Mouse (Mus musculus): ENCODE data around the gene Gm28557. TPM values are rescaled to one million over a fixed set of nuclear protein-coding genes. Genes with fewer than 3 reads are reported as not detected.

Gm28557 gene
- polyA plus RNA-seq (2017; shearing (Covaris generic)), result 3.1 TPM

DNA sequence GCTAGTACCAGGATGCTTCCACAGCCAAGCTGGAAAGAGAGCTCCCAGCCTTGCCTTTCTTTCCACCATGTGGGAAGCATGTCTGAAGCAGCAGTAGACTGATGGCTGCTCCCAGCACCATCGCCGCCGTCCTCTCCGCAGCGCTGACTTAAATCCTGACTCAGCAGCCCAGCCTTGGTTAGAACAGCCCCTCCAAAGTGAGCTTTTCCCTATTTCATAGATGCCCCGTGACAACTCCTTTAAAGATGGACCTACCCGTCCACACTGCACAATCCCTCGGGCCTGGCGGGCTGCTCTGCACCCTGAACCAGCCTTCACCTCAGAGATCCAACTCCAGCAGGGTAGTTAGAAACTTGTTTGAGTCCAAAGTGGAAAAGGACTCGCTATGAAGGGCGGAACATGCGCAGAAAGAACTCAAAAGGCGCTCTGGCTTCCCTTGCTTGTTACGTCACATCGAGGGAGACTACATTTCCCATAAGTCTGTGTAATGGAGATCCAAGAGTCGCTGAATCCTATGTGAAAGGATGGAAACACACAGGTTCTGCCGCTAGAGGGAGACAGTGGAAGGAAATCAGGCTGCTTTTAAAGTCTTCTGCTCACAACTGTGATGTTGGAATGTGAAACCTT lies at the start of gene Gm28557:
Gene Gm28557, minus strand, starts transcription at position 411 of the 627 bp plus-strand sequence.

DNA sequence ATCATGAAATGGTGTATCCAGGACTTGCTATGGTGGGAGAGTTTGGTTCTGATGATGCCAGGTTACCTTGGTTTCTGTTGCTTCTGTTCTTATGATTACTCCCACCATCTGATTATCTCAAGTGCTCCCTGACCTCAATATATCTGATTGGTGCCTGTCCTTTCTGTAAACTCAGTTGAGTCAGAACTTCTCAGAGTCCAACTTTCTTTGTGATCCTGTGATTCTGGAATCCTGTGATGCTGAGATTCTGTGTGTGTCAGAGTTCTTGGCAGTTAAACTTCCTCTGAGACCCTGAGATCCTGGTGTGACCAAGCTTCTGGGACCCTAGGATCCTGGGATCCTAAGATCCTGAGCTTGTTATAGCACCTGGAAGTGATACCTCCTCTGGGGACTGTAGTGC lies 13.0 kb upstream of the Gm28557 start, which contains the start of gene Zfp759:
Gene Zfp759, plus strand, starts transcription at position 301 of the 400 bp plus-strand sequence.

DNA sequence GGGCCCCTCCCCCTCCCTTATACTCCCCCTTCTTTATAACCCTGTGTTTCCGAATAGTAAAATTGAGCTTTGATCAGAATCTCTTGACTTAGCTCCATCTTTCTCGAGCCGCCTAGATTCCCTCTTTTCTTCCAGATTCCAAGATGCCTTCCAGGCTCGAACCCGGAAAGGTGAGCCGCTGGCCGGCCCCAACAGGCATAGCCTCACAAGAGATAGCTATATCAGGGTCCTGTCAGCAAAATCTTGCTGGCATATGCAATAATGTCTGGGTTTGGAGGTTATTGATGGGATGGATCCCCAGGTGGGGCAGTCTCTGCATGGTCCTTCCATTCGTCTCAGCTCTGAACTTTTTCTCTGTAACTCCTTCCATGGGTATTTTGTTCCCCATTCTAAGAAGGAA lies 7.8 kb upstream of the Gm28557 start, which contains the start of gene Rslcan18:
Gene Rslcan18, minus strand, starts transcription at position 101 of the 400 bp plus-strand sequence.

DNA sequence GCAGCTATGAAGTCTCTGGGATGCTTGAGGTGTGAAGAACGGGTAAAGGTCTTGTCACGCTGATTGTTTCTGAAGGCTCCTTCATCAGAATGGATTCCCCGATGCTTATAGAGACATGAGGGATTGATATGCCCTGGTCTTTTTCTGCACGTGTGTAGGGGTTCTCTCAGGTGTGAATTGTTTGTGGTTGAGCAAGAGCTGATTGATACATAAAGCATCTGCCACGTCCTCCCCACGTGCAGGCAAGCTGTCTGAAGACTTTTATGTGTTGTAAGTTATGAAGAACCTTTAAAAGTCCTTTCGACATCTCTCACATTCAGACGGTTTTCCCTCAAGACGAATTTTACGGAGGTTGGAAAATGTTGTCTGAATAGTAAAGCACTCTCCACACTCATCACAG lies 10.5 kb downstream of the Gm28557 start, which contains the start of gene Zfp708:
Gene Zfp708, minus strand, starts transcription at position 101 of the 400 bp plus-strand sequence.

DNA sequence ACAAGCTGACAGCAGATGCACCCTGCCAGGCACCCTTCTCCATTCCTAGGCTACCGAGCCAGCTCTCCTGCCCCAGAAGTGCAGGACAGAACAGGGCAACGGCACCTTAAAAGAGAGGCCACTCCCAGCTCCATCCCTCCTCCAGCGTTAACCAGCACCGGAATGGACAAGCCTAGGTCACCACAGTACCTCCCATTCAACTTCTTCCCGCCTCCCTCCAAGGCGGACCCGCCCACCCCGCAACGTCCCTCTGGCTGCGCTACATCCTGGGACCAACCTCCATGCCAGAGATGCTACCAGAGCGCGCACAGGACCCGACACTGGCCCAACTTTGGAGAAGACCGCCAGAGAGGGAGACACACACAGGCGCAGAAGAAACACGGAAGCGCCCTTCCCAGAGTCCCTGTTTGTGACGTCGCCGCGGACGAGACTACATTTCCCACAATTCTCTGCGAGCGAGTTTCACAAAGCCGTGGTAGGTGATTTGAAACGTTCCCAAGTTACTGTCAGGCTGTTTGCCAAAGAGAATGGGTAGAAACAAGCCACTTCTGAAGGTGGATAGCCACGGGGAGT lies 47.5 kb downstream of the Gm28557 start, which contains the start of gene Zfp712:
Gene Zfp712, minus strand, starts transcription at position 385 of the 573 bp plus-strand sequence.

Other genes starting within 250 kb of the Gm28557 start
- gene Gm10767, start 203.7 kb downstream of the Gm28557 start, polyA plus RNA-seq (2017; shearing (Covaris generic)), result 1.5 TPM
- gene Zfp712, start 47.4 kb downstream of the Gm28557 start, polyA plus RNA-seq (2017; shearing (Covaris generic)), result 7.3 TPM
- gene Zfp708, start 10.6 kb downstream of the Gm28557 start, polyA plus RNA-seq (2017; shearing (Covaris generic)), result 6.4 TPM
- gene Rslcan18, start 7.7 kb upstream of the Gm28557 start, polyA plus RNA-seq (2017; shearing (Covaris generic)), result 0.22 TPM
- gene Zfp759, start 13.1 kb upstream of the Gm28557 start, polyA plus RNA-seq (2017; shearing (Covaris generic)), result 4.0 TPM
- gene Rsl1, start 64.6 kb upstream of the Gm28557 start, polyA plus RNA-seq (2017; shearing (Covaris generic)), result 15.3 TPM
- 4.6 TPM for gene Zfp455, start 85.9 kb upstream of the Gm28557 start, polyA plus RNA-seq (2017; shearing (Covaris generic))
- gene Zfp458, start 169.9 kb upstream of the Gm28557 start, polyA plus RNA-seq (2017; shearing (Covaris generic)), result 2.3 TPM
- gene Zfp457, start 197.9 kb upstream of the Gm28557 start, polyA plus RNA-seq (2017; shearing (Covaris generic)), result 0.77 TPM
- 7.8 TPM for gene Zfp595, start 224.0 kb upstream of the Gm28557 start, polyA plus RNA-seq (2017; shearing (Covaris generic))

All from CD4-positive, CD25-positive, alpha-beta regulatory T cell (primary cell).